Mouse (Mus musculus): ENCODE data around the gene Plxnd1. TPM values are rescaled to one million over a fixed set of nuclear protein-coding genes. Genes with fewer than 3 reads are reported as not detected.

The Plxnd1 gene
- polyA plus RNA-seq, 1 experiment = 0.11 TPM

DNA sequence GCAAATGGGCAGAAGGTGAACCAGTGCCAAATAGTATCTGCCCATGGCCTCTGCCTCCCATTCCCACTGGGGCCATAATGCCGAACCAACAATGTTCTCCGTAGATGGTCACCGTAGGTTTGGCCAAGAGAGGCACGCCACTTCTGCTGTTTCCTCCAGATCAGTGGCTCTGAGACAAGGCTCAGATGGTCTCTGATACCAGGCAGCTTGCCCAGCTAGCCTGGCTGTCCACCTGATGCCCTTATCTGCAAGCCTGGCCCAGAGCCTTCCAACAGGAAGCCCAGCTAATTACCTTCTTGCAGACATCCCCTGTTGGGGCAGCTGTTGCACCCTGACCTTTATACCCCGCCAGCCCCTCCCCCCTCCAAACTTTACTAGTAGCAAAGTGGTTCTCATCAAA is 26.7 kb downstream of the Plxnd1 start:
- Histone ChIP-seq H3K27me3 (ENCODE audit: control insufficient read depth) (no peaks in the 10 kb centered on the region), H3K9me3 (ENCODE audit: control insufficient read depth, low read length) (no peaks in the 10 kb centered on the region), H3K4me3 (replicated peaks) (no peak overlapping the region), H3K4me1 (ENCODE audit: control insufficient read depth) (no peaks in the 10 kb centered on the region), H3K36me3 (ENCODE audit: control insufficient read depth) (no peaks in the 10 kb centered on the region)
- TF ChIP-seq TAL1 (IDR thresholded peaks at IDR 0.05; ENCODE audit: low read length) (no peak), GATA1 (IDR thresholded peaks at IDR 0.05; ENCODE audit: low read length) (no peak)

DNA sequence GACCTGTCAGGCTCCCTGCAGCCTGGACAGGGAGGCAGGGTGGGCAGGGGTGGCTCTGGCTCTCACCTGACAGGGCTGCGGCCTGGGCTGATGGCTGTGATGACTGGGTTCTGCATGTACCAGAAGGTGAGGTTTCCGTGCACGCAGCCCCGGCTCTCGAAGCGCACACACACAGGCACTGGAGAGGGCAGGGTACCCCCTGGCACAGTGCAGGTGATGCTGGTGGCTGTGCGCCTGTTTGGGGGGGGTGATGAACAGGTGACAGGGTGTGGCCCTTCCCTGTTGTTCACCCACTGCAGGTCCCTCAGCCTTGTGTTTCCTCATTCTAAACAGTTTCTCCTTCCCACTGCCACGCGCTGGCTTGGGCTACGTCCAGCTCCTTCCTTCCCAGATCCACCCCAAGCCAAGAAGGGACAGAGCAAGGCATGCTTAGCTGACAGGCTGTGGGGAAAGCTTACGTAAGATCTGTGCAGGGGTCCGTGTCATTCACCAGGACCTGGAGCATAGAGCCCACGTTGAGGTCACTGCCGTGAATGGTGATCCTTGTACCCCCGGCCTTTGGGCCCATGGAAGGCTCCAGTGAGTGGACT is 27.4 kb downstream of the Plxnd1 start:
- H3K27me3 ChIP-seq (ENCODE audit: control insufficient read depth) = no peaks in the 10 kb centered on the region
- no peak overlapping the region for H3K4me3 ChIP-seq (replicated peaks)
- H3K4me1 ChIP-seq (ENCODE audit: control insufficient read depth) = no peaks in the 10 kb centered on the region
- no peaks in the 10 kb centered on the region for H3K36me3 ChIP-seq (ENCODE audit: control insufficient read depth)
- TF ChIP-seq GATA1 (IDR thresholded peaks at IDR 0.05; ENCODE audit: low read length) (no peak), TAL1 (IDR thresholded peaks at IDR 0.05; ENCODE audit: low read length) (no peak)
- no peaks in the 10 kb centered on the region for H3K9me3 ChIP-seq (ENCODE audit: control insufficient read depth, low read length)

DNA sequence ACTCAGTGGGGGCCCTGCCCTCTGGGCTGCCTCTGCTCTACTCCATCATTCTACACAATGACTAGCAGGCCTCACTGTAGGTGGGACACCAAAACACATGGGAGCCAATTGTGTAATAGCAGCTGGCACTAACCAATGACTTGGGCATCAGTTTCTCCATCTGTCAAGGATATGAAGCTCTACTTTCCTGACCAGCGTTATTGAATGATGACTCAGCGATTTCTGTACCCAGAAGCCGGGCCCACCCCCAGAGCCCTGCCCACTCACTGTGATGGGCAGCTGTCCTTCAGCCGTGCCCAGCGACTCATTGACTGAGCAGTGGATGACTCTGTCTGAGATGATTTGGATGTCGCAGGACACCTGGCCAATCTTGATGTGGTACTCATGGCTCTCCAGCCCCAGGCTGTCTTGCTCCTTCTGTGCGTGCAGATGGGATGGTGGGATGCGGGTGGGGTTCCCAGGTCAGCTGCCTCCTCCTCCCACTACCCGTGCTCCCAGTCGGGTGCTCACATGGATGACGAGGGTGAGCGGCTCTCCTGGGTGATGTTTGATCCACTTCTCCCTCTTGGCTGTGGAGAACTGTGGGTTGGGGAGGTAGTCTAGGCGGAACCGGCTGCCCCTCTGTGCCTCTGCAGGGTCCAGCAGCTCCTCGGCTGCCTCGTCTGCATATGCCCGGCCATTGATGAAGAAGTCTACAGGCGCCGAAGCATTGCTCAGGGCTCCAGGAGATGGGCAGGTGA is 28.4 kb downstream of the Plxnd1 start:
- no peaks in the 10 kb centered on the region for H3K27me3 ChIP-seq (ENCODE audit: control insufficient read depth)
- no peak for TF ChIP-seq TAL1 (IDR thresholded peaks at IDR 0.05; ENCODE audit: low read length)
- TF ChIP-seq GATA1 (IDR thresholded peaks at IDR 0.05; ENCODE audit: low read length) = no peak
- no peak overlapping the region for H3K4me3 ChIP-seq (replicated peaks)
- H3K4me1 ChIP-seq (ENCODE audit: control insufficient read depth) = no peaks in the 10 kb centered on the region
- no peaks in the 10 kb centered on the region for H3K36me3 ChIP-seq (ENCODE audit: control insufficient read depth)
- no peaks in the 10 kb centered on the region for H3K9me3 ChIP-seq (ENCODE audit: control insufficient read depth, low read length)

DNA sequence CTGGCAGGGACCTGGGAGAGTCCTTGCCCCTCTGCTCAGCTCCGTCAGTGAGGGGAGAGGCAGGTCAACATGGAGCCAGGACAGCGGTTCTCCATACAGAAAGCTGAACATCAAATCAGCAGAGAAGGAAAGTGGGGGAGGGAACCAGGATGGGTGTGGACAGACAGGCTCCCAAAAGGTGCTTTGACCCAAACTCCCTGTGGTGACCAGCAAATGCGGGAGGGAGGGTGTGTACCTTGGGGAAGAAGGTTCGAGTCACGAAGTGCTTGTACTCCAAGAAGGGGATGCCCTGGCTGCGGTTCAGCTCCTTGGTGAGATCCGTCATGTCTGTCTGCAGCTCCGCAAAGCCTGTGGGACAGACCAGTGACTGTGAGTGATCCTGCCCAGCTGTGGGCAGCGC is 31.1 kb downstream of the Plxnd1 start:
- H3K27me3 ChIP-seq (ENCODE audit: control insufficient read depth) = no peaks in the 10 kb centered on the region
- H3K4me3 ChIP-seq (replicated peaks) = no peak overlapping the region
- H3K9me3 ChIP-seq (ENCODE audit: control insufficient read depth, low read length) = no peaks in the 10 kb centered on the region
- TF ChIP-seq GATA1 (IDR thresholded peaks at IDR 0.05; ENCODE audit: low read length) (no peak), TAL1 (IDR thresholded peaks at IDR 0.05; ENCODE audit: low read length) (no peak)
- H3K36me3 ChIP-seq (ENCODE audit: control insufficient read depth) = no peaks in the 10 kb centered on the region
- no peaks in the 10 kb centered on the region for H3K4me1 ChIP-seq (ENCODE audit: control insufficient read depth)

DNA sequence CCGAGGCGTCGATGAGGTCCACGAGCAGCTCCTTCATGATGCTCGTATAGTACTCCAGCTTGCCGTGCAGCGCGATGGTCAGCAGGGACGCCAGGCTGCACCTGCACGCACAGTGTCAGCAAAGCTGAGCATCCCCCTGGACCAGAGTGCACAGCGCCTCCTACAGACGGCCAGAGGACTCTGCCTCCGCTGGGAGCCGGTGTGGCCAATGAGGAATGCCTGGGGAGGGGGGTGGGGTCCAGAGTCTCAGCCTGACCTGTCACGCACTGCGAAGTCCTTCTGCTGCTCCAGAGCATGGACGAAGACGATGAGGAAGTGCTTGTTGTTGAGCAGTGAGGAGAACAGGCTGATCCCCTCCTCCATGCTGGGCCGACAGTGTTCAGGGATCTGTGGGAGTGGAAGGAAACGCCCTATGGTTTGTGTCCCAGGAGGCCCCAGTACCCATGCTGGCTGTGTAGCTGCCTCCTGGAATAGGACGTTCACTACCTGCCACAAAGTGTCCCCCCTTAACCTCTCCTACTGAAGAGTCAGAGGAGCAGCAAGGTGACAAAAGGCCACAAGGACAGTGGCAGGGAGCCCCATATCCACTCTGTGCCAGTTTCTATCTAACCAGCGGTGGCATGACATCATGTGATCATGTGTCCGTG is 32.2 kb downstream of the Plxnd1 start:
- TF ChIP-seq GATA1 (IDR thresholded peaks at IDR 0.05; ENCODE audit: low read length) (no peak), TAL1 (IDR thresholded peaks at IDR 0.05; ENCODE audit: low read length) (no peak)
- Histone ChIP-seq H3K4me3 (replicated peaks) (no peak overlapping the region), H3K4me1 (ENCODE audit: control insufficient read depth) (no peaks in the 10 kb centered on the region), H3K27me3 (ENCODE audit: control insufficient read depth) (no peaks in the 10 kb centered on the region), H3K36me3 (ENCODE audit: control insufficient read depth) (no peaks in the 10 kb centered on the region), H3K9me3 (ENCODE audit: control insufficient read depth, low read length) (no peaks in the 10 kb centered on the region)

DNA sequence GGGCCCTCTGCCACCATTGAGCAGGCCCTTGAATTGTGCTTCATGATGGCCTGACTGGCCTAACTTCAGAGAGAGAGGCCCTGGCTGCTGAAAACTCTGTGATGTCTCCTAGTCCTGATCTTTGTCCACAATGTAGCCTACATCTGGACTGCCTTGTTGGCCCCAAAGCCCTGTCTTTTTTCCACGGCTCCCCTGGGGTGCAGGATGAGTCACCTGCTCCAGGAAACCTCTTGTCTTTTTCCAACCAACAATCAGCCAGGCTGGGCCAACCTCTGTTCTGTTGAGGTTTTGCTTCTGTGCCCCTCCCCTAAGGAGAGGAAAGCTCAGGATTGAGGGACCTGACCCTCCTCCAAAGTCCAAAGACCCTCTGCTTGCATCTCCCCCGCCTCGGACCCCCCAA is 33.1 kb downstream of the Plxnd1 start:
- Histone ChIP-seq H3K9me3 (ENCODE audit: control insufficient read depth, low read length) (no peaks in the 10 kb centered on the region), H3K4me1 (ENCODE audit: control insufficient read depth) (no peaks in the 10 kb centered on the region), H3K36me3 (ENCODE audit: control insufficient read depth) (no peaks in the 10 kb centered on the region), H3K4me3 (replicated peaks) (no peak overlapping the region), H3K27me3 (ENCODE audit: control insufficient read depth) (no peaks in the 10 kb centered on the region)
- TF ChIP-seq GATA1 (IDR thresholded peaks at IDR 0.05; ENCODE audit: low read length) (no peak), TAL1 (IDR thresholded peaks at IDR 0.05; ENCODE audit: low read length) (no peak)

DNA sequence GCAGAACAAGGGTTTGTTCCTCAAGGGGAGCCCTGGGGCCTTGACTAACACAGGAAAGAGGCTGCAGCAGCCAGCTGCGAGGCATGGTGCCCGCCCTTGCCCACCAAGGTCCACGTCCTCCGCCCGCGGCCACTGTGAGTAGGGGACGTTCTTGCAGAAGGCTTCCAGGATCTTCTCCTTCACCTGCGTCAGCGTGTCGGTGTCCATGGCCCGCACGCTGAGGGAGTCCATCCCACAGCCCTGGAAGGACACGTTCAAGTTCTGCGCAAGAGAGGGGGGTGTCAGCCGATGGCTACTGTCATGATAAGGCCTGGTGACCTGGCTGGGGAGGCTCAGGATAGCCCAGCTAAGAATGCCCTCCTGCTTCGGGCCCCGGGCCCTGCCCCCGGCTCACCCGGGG is 34.5 kb downstream of the Plxnd1 start:
- H3K4me1 ChIP-seq (ENCODE audit: control insufficient read depth) = no peaks in the 10 kb centered on the region
- TF ChIP-seq GATA1 (IDR thresholded peaks at IDR 0.05; ENCODE audit: low read length) = no peak
- no peak for TF ChIP-seq TAL1 (IDR thresholded peaks at IDR 0.05; ENCODE audit: low read length)
- no peaks in the 10 kb centered on the region for H3K27me3 ChIP-seq (ENCODE audit: control insufficient read depth)
- H3K36me3 ChIP-seq (ENCODE audit: control insufficient read depth) = no peaks in the 10 kb centered on the region
- H3K4me3 ChIP-seq (replicated peaks) = no peak overlapping the region
- H3K9me3 ChIP-seq (ENCODE audit: control insufficient read depth, low read length) = no peaks in the 10 kb centered on the region

DNA sequence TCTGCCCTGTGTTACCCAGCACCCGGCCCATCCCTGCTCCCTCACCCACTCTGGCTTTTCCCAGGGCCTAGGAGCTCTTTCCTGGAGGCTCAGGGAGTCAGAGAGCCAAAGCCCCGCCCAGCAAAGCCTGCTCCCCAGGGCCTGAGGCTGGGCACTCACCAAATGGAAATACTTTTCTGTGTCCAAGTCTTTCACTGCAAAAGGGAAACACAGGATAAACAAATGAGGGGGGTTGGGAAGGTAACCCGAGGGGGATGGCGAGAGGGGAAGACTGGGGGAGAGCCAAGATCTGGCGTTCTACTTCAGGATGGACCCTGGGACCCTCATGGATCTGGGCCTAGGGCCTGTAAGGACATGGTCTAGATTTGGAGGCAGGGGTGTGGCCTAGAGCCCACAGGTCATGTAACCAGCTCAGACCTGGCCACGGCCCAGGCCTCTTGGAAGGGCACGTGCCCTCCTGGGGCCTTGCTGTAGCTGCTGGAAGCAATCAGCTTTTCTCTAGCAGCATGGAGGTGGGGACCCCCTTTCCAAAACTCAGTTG is 35.6 kb downstream of the Plxnd1 start:
- no peaks in the 10 kb centered on the region for H3K4me1 ChIP-seq (ENCODE audit: control insufficient read depth)
- no peak for TF ChIP-seq GATA1 (IDR thresholded peaks at IDR 0.05; ENCODE audit: low read length)
- TF ChIP-seq TAL1 (IDR thresholded peaks at IDR 0.05; ENCODE audit: low read length) = no peak
- H3K27me3 ChIP-seq (ENCODE audit: control insufficient read depth) = no peaks in the 10 kb centered on the region
- H3K4me3 ChIP-seq (replicated peaks) = no peak overlapping the region
- H3K9me3 ChIP-seq (ENCODE audit: control insufficient read depth, low read length) = no peaks in the 10 kb centered on the region
- H3K36me3 ChIP-seq (ENCODE audit: control insufficient read depth) = no peaks in the 10 kb centered on the region

DNA sequence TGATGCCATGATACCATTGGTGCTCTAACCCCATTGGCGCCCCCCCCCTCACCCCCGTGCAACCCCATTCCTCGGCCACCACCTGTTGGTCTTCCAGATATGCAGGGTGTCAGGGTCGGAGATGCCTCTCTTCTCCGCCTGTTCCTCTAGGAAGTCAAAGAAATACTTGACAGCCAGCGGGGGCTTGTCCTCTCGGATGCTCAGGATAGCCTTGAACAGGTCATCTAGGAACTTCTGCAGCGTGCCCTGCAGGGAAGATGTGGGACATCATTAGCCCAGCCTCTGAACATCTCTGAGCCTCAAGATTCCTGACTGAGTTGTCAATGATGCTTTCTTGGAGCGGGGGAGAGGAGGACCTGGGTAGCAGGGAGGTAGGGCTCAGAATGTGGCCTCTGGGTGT is 36.4 kb downstream of the Plxnd1 start:
- Histone ChIP-seq H3K9me3 (ENCODE audit: control insufficient read depth, low read length) (no peaks in the 10 kb centered on the region), H3K4me3 (replicated peaks) (no peak overlapping the region), H3K27me3 (ENCODE audit: control insufficient read depth) (no peaks in the 10 kb centered on the region), H3K4me1 (ENCODE audit: control insufficient read depth) (no peaks in the 10 kb centered on the region), H3K36me3 (ENCODE audit: control insufficient read depth) (no peaks in the 10 kb centered on the region)
- no peak for TF ChIP-seq GATA1 (IDR thresholded peaks at IDR 0.05; ENCODE audit: low read length)
- TF ChIP-seq TAL1 (IDR thresholded peaks at IDR 0.05; ENCODE audit: low read length) = no peak
